Mouse (Mus musculus) spleen, adult 10 weeks (tissue): ENCODE measurements around the gene Ift74. TPM values are rescaled to one million over a fixed set of nuclear protein-coding genes. Genes with fewer than 3 reads are reported as not detected.

Experiments used
- polyA plus RNA-seq: library from polyadenylated mRNA; stranded (reverse); fragments of 350-450 nt; fragmentation: Illumina TruSeq; extraction: RNeasy Lipid Tissue Mini Kit (QIAGEN cat#74804); gene quantifications from one replicate; pipeline ENCODE4 v1.2.3, GENCODE M21; 2015; ENCODE audit warnings: low replicate concordance; ENCODE audit not compliant: insufficient read depth

The Ift74 gene
- polyA plus RNA-seq: 7.7 TPM

GRCm38 (mm10) chr4:94613972-94614626, at the start of gene Ift74:
Gene Ift74, plus strand, starts transcription at chr4:94614491.

GRCm38 (mm10) chr4:94603031-94603629, 11.2 kb upstream of the Ift74 start, which contains the start of gene Plaa:
Gene Plaa, minus strand, starts transcription at chr4:94603244.

GRCm38 (mm10) chr4:94649920-94650319, 35.6 kb downstream of the Ift74 start, which contains the start of gene Lrrc19:
Gene Lrrc19, minus strand, starts transcription at chr4:94650144.

GRCm38 (mm10) chr4:94738838-94739731, 124.8 kb downstream of the Ift74 start, which contains the start of gene Tek:
Gene Tek, plus strand, starts transcription at chr4:94739289.

Other genes starting within 250 kb of the Ift74 start
- gene Gm10306, start 57.9 kb upstream of the Ift74 start, polyA plus RNA-seq: not detected
- 14.0 TPM for gene Caap1, start 57.7 kb upstream of the Ift74 start, polyA plus RNA-seq
- gene Plaa, start 11.2 kb upstream of the Ift74 start, polyA plus RNA-seq: 78.2 TPM
- not detected for gene Lrrc19, start 35.7 kb downstream of the Ift74 start, polyA plus RNA-seq
- gene Tek, start 124.8 kb downstream of the Ift74 start, polyA plus RNA-seq: 10.4 TPM